Mouse (Mus musculus): ENCODE measurements around the gene Zgpat.

DNA sequence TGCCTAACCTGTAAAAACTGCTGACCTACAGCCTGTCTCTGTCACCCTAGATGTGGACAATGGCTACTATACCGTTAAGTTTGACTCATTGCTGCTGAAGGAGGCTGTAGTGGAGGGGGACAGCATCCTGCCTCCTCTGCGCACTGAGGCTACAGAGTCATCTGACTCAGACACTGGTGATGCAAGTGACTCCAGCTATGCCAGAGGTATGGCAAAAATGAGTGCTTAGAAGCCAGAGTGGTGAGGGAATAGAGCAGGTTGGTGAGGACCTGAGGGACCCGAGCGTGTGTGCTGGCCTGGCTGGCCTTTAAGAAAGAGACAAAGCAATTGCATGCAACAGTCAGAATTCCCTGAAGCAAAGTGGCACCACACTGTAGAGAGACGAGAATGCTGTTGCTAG lies 14.0 kb downstream of the Zgpat start:
- TF ChIP-seq CTCF (IDR thresholded peaks at IDR 0.05; ENCODE audit: borderline replicate concordance, insufficient read depth, low read depth, low read length) (no peak), POLR2A (IDR thresholded peaks at IDR 0.05; ENCODE audit: borderline replicate concordance, insufficient read depth, low read length) (no peak)

Data from cerebellum, adult 2 months (tissue).